ENCODE assay signal across 8 mouse cellular contexts in genomic region chr7:144895305-144896111, GRCm38 (mm10). TPM values are rescaled to one million over a fixed set of nuclear protein-coding genes. Genes with fewer than 3 reads are reported as not detected.
DNase-seq lines count a peak whose midpoint lies in the region; ATAC-seq and TF ChIP-seq lines count a peak whose summit lies in the region.

No protein-coding gene starts in this region.

- H3K4me1 ChIP-seq in limb, embryonic 14.5 days (ENCODE audit: control insufficient read depth, insufficient read depth, low read length) = peaks cover 6% of the 10 kb centered on the region
- peaks cover 28% of the 10 kb centered on the region for H3K4me1 ChIP-seq in midbrain, embryonic 15.5 days
- H3K4me1 ChIP-seq in spleen, adult 2 months (ENCODE audit: control insufficient read depth, insufficient read depth, insufficient read length) = peaks cover 2% of the 10 kb centered on the region

- peak overlapping the region; percentile 46; the same call in 1 of the 2 replicates for H3K9ac ChIP-seq in limb, embryonic 14.5 days (ENCODE audit: low read depth, low read length, severe bottlenecking)
- peak overlapping the region; percentile 43 for H3K9ac ChIP-seq in midbrain, embryonic 15.5 days

- peak; percentile 76 for ATAC-seq in common myeloid progenitor, adult 5-6 weeks (replicated peaks; ENCODE audit: low read depth, poor library complexity, severe bottlenecking)
- peak; percentile 75 for ATAC-seq in limb, embryonic 14.5 days (ENCODE audit: low FRiP score, low read depth)
- ATAC-seq in midbrain, embryonic 15.5 days (replicated peaks) = peak; percentile 85

- intact Hi-C loops in gastrocnemius, postnatal 36 days (cut with DNase I) = loop anchor here (2.0 to 5.0 kb wide), 2 partner anchors 97 to 308 kb away; no protein-coding TSS in a partner anchor

- WGBS in limb, embryonic 14.5 days = 2% methylated on average over 37 of the region's 37 CpGs
- WGBS in midbrain, embryonic 15.5 days = under 1% methylated on average over 37 of the region's 37 CpGs
- WGBS in spleen, adult 2 months = 3% methylated on average over 37 of the region's 37 CpGs

- H3K4me2 ChIP-seq in limb, embryonic 14.5 days (replicated peaks; ENCODE audit: low read depth, low read length, severe bottlenecking) = peak overlapping the region; percentile 79
- peak overlapping the region; percentile 95 for H3K4me2 ChIP-seq in midbrain, embryonic 15.5 days

- peak overlapping the region; percentile 40 for H3K4me3 ChIP-seq in limb, embryonic 14.5 days (replicated peaks; ENCODE audit: low read length)
- peak overlapping the region; percentile 46 for H3K4me3 ChIP-seq in midbrain, embryonic 15.5 days
- H3K4me3 ChIP-seq in spleen, adult 2 months (ENCODE audit: extremely low read depth, insufficient read depth, insufficient read length) = peak overlapping the region; percentile 43; the same call in 1 of the 2 replicates

- peaks cover 55% of the 10 kb centered on the region for H3K27me3 ChIP-seq in limb, embryonic 14.5 days (ENCODE audit: control insufficient read depth, insufficient read depth, low read length)
- peaks cover 15% of the 10 kb centered on the region for H3K27me3 ChIP-seq in midbrain, embryonic 15.5 days (replicated peaks)
- H3K27me3 ChIP-seq in spleen, adult 2 months (ENCODE audit: control insufficient read depth, insufficient read depth, low read length) = peaks cover 9% of the 10 kb centered on the region

- H3K27ac ChIP-seq in limb, embryonic 14.5 days (replicated peaks; ENCODE audit: low read depth, low read length) = no peak overlapping the region
- H3K27ac ChIP-seq in midbrain, embryonic 15.5 days = peak overlapping the region; percentile 53
- H3K27ac ChIP-seq in spleen, adult 2 months (ENCODE audit: insufficient read depth, low read length) = no peak overlapping the region

- TF ChIP-seq CTCF in spleen, adult 2 months (IDR thresholded peaks at IDR 0.05; ENCODE audit: extremely low read depth, insufficient read depth, insufficient read length, insufficient replicate concordance) = peak; percentile 62; the same call in 1 of the 2 replicates

- no peaks in the 10 kb centered on the region for H3K9me3 ChIP-seq in limb, embryonic 14.5 days (ENCODE audit: control insufficient read depth, low read length)
- H3K9me3 ChIP-seq in midbrain, embryonic 15.5 days = no peaks in the 10 kb centered on the region

- peak; percentile 26 to 67 for DNase-seq in urinary bladder, adult 18-20 months (ENCODE audit: low spot score in 2 of 2)
- DNase-seq in urinary bladder, adult 2 months (ENCODE audit: low spot score) = no peak
- DNase-seq in gastrocnemius, postnatal 36 days = peak; percentile 48 to 50
- DNase-seq in kidney, adult 11 months = peak; percentile 65
- peak; percentile 64 for DNase-seq in limb, embryonic 14.5 days (ENCODE audit: low spot score)
- peak in 1 of 2 experiments; percentile 47 for DNase-seq in spleen, adult 2 months (ENCODE audit: low read depth in 1 of 2, low spot score in 2 of 2)

- TF ChIP-seq POLR2A in limb, embryonic 14.5 days (IDR thresholded peaks at IDR 0.05; ENCODE audit: borderline replicate concordance, extremely low read depth, insufficient read depth, insufficient read length) = no peak
- TF ChIP-seq POLR2A in spleen, adult 2 months (IDR thresholded peaks at IDR 0.05; ENCODE audit: low read depth, low read length) = no peak

- no peaks in the 10 kb centered on the region for H3K36me3 ChIP-seq in limb, embryonic 14.5 days (ENCODE audit: control insufficient read depth, insufficient read depth, low read length)
- H3K36me3 ChIP-seq in midbrain, embryonic 15.5 days (replicated peaks) = no peaks in the 10 kb centered on the region
- no peaks in the 10 kb centered on the region for H3K36me3 ChIP-seq in spleen, adult 2 months (ENCODE audit: control insufficient read depth, insufficient read depth, low read length)

RNA-seq across cellular contexts. Expression of gene Fgf15, which starts 0.8 kb away (rescaled TPM):
- polyA plus RNA-seq in urinary bladder, adult 2 months (2012; rRNA removed) = not detected in 2 replicates
- not detected in 2 replicates for total RNA-seq in common myeloid progenitor, adult 5-6 weeks (2017)
- not detected for total RNA-seq in gastrocnemius, postnatal 36 days (2021)
- polyA plus RNA-seq in limb, embryonic 14.5 days (2012; rRNA removed) = 0.13 TPM in 1 of 2 replicates, not detected in the other
- not detected in 2 replicates for polyA plus RNA-seq in limb, embryonic 14.5 days (2014; fragmentation: Nextera tagmentation; extraction: Ambion mirVana)
- 26.7 and 26.8 TPM in 2 replicates for polyA plus RNA-seq in midbrain, embryonic 15.5 days (2015; fragmentation: Nextera tagmentation; extraction: Ambion mirVana)
- polyA plus RNA-seq in spleen, adult 2 months (2012; rRNA removed) = not detected in 2 replicates

RNA-seq across cellular contexts. Expression of gene LTO1, which starts 19.4 kb away (rescaled TPM):
- 48.1 and 48.3 TPM in 2 replicates for polyA plus RNA-seq in urinary bladder, adult 2 months (2012; rRNA removed)
- 42.8 and 51.7 TPM in 2 replicates for total RNA-seq in common myeloid progenitor, adult 5-6 weeks (2017)
- 1 to 10 TPM; 6.8 to 7.2 TPM for total RNA-seq in gastrocnemius, postnatal 36 days (2021)
- polyA plus RNA-seq in limb, embryonic 14.5 days (2012; rRNA removed) = 24.9 and 46.5 TPM in 2 replicates
- 22.0 and 26.2 TPM in 2 replicates for polyA plus RNA-seq in limb, embryonic 14.5 days (2014; fragmentation: Nextera tagmentation; extraction: Ambion mirVana)
- 32.2 and 33.6 TPM in 2 replicates for polyA plus RNA-seq in midbrain, embryonic 15.5 days (2015; fragmentation: Nextera tagmentation; extraction: Ambion mirVana)
- polyA plus RNA-seq in spleen, adult 2 months (2012; rRNA removed) = 8.4 and 9.3 TPM in 2 replicates

RNA-seq across cellular contexts. Expression of gene Ccnd1, which starts 44.2 kb away (rescaled TPM):
- 79.1 and 96.1 TPM in 2 replicates for polyA plus RNA-seq in urinary bladder, adult 2 months (2012; rRNA removed)
- total RNA-seq in common myeloid progenitor, adult 5-6 weeks (2017) = 15.9 and 18.0 TPM in 2 replicates
- 1 to 10 TPM; 5.2 to 7.4 TPM for total RNA-seq in gastrocnemius, postnatal 36 days (2021)
- 110 and 125 TPM in 2 replicates for polyA plus RNA-seq in limb, embryonic 14.5 days (2012; rRNA removed)
- 127 and 147 TPM in 2 replicates for polyA plus RNA-seq in limb, embryonic 14.5 days (2014; fragmentation: Nextera tagmentation; extraction: Ambion mirVana)
- 39.4 and 40.8 TPM in 2 replicates for polyA plus RNA-seq in midbrain, embryonic 15.5 days (2015; fragmentation: Nextera tagmentation; extraction: Ambion mirVana)
- 34.9 and 35.0 TPM in 2 replicates for polyA plus RNA-seq in spleen, adult 2 months (2012; rRNA removed)

RNA-seq across cellular contexts. Expression of gene Fgf4, which starts 48.3 kb away (rescaled TPM):
- not detected in 2 replicates for polyA plus RNA-seq in urinary bladder, adult 2 months (2012; rRNA removed)
- total RNA-seq in common myeloid progenitor, adult 5-6 weeks (2017) = not detected in 2 replicates
- under 1 TPM in 1 of 2 experiments, not detected in 1; 0.25 TPM for total RNA-seq in gastrocnemius, postnatal 36 days (2021)
- 0.57 and 0.67 TPM in 2 replicates for polyA plus RNA-seq in limb, embryonic 14.5 days (2012; rRNA removed)
- 0.91 and 1.5 TPM in 2 replicates for polyA plus RNA-seq in limb, embryonic 14.5 days (2014; fragmentation: Nextera tagmentation; extraction: Ambion mirVana)
- polyA plus RNA-seq in midbrain, embryonic 15.5 days (2015; fragmentation: Nextera tagmentation; extraction: Ambion mirVana) = not detected in 2 replicates
- polyA plus RNA-seq in spleen, adult 2 months (2012; rRNA removed) = not detected in 2 replicates

RNA-seq across cellular contexts. Expression of gene Fgf3, which starts 57.6 kb away (rescaled TPM):
- not detected in 2 replicates for polyA plus RNA-seq in urinary bladder, adult 2 months (2012; rRNA removed)
- total RNA-seq in common myeloid progenitor, adult 5-6 weeks (2017) = 4.2 and 7.8 TPM in 2 replicates
- total RNA-seq in gastrocnemius, postnatal 36 days (2021) = not detected
- polyA plus RNA-seq in limb, embryonic 14.5 days (2012; rRNA removed) = 0.20 and 0.64 TPM in 2 replicates
- polyA plus RNA-seq in limb, embryonic 14.5 days (2014; fragmentation: Nextera tagmentation; extraction: Ambion mirVana) = 0.17 and 0.32 TPM in 2 replicates
- 2.9 and 4.8 TPM in 2 replicates for polyA plus RNA-seq in midbrain, embryonic 15.5 days (2015; fragmentation: Nextera tagmentation; extraction: Ambion mirVana)
- polyA plus RNA-seq in spleen, adult 2 months (2012; rRNA removed) = 0.27 TPM in 1 of 2 replicates, not detected in the other

Comparison
In these comparisons a context has a peak if more than half of its experiments do, and no peak if none do; other contexts are left out.
1. RNA of gene Fgf15, which starts 0.8 kb away (polyA plus RNA-seq): 26.7 to 26.8 TPM in midbrain, embryonic 15.5 days; 0.13 TPM in limb, embryonic 14.5 days, not detected in urinary bladder, adult 2 months and not detected in spleen, adult 2 months; every median in the first group is over 10 times any median in the second.
2. Peak in every context shown above with its lines, with median percentiles within 50 percentile points of each other: ATAC-seq and H3K4me3 ChIP-seq.